Mouse (Mus musculus) embryo, embryonic 11.5 days (tissue): ENCODE results near the gene Mapk9.
A peak's percentile ranks its signal among the peaks of the same experiment; 100 is the strongest.
"Not testable (repeated sequence)": the region's sequence is repeated elsewhere in the genome, so short reads cannot be mapped to it uniquely, and the experiment has no call there.

ENCODE experiments used
- DNase-seq: peaks from one replicate; pipeline ENCODE4 v3.0.0-alpha.2; 2012; ENCODE audit warnings: low read depth, low spot score

Gene Mapk9

DNA sequence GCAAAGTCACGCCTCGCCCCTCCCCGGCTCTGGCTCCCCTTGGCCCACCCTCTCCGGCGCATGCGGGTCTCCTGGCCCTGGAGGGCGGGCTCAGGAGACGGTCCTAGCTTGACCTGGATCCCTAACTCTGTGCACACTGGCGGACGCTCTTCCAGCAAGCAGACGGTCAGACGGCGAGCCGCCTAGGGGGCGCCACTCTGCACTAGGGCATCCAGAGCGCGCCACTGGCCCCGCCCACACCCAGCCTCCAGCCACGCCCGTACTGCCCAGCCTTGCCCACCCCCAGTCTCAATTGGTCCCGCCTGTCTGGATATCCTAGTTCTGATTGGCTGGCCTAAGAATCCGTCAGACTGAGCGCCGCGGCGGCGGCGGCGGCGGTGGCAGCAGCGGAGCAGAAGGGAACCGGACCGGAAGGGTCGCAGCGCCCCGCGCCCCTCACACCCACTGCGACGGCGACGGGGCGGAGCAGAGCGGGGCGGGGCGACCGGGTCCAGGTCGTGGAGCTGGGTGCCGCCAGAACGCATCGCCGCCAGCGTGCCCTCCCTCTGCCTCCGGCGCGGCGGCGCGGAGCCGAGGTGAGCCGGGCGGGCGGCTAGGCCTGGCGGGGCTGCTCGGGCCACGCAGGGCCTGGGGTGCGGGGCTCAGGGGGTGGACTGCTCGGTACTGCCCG lies at the start of gene Mapk9:
Gene Mapk9 (plus strand): TSS at position 351 of the 670 bp plus-strand sequence.
- peak; percentile 95 for DNase-seq

DNA sequence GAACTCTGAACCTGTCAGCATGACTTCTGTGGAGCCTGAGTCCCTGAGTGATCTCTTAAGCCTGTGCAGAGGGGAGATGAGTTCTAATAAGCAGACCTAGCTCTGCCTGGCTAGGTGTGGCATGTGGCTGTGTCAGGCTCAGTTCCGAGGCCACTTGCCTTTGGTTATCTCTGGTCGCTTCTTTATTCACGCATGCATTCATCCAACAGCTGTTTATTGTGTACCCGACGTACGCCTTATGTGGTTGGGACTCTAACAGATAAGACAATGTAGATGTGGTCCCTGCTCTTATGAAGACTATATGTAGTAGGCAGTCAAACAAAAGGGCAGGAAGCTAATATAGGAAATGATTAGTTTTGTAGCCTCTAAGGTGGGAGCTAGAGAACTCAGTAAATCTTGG lies 47.6 kb upstream of the Mapk9 start:
- no peak for DNase-seq

DNA sequence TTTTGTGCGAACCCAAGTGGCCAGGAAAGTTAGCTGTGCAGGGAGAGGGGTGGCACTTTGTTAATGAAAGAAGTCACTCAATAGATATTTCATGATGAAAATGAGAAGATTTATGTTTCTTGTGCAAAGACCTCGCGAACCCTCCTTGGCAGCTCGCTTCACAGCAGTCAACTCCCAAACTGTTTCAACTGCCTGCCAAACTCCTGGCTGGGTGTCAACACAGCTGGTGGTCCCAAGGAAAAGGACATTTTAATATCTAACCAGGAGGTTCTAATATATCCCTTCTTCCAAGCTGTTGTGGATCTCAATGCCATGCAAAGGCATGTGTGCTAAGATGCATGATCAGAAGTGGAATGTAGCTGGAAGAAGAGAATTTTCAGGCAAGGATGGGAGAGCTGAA lies 45.0 kb upstream of the Mapk9 start:
- DNase-seq, result no peak

DNA sequence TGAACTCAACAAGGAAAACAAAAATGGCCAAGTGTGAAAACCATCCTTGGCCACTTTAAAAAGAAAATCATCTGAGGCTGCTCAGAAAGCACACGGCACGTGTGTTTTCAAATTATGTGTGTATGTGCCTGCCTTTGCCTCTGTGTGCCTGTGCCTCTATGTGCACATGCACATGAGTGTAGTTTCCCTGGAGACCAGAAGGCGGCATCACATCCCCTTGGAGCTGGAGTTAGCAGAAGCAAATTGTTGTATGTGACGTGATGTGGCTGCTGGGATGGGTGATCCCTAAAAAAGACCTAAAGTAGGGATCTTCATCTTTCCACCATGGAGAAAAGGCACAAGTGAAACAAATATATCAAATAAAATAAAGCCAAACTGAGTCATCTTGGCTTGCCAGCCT lies 42.8 kb upstream of the Mapk9 start:
- no peak for DNase-seq

DNA sequence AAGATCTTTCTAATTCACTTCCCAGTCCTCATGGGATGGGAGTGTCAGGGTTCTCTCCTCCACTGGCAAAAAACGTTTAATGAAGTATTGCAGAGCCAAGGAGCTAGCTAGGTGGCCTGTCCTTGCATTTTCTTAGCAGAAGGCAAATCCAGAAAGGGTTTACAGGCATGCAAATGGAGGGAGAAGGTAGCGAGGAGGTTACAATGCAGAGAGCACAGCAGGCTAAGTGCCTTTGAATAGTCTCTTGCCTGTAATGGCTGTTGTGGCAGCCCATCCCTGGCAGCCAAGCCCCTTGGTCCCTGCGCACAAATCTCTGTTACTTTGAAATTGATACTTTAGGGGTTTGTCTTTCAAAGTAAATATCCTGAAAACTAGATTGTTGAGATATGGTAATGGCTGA lies 40.3 kb upstream of the Mapk9 start:
- no peak for DNase-seq

DNA sequence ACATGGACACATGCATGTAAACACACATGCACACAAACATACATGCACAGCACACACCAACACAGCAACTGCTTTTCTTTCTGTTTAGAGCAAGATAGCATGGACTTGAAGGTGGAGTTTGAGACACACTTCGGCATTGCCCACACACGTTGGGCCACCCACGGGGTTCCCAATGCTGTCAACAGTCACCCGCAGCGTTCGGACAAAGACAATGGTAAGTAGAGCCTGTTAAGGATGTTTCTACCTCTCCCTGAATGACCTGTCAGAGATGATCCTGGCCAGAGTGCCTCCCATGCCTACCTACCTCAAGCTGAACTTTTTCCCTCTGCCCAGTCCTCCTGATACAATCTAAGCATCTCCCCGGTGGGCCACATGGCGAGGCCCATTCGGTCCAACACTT lies 37.6 kb upstream of the Mapk9 start:
- no peak for DNase-seq

DNA sequence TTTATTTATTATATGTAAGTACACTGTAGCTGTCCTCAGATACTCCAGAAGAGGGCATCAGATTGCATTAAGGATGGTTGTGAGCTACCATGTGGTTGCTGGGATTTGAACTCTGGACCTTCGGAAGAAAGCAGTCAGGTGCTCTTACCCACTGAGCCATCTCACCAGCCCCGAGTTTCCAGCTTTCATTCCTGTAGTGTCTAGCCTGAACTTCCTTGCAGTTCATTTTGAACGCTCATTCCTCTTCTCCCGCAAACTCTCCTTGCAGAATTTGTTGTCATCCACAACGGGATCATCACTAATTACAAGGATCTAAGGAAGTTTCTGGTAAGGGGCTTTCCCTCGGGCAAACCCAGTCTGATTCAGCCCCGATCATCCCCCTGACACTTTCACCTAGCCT lies 35.9 kb upstream of the Mapk9 start:
- DNase-seq, result not testable (repeated sequence)

DNA sequence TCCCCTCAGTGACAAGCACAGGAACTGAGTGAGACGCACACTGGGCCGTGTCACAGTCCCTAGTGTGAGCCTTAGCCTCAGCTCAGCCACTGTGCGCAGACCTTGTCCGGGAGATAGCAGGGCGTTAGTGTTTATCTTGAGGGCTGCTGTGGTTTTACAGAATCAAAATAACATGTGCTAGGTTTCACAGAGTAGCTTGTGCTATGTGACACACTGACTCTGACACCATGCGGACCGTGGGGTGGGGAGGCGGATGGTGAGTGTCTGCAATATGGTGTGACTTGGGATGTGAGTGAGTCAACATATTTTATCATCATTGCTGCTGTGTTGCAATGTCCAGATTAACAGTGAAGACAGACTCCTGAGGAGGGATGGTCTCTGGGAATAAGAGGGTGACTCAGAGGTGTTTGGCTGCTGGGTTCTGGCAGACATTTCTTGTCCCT lies 35.4 kb upstream of the Mapk9 start:
- no peak for DNase-seq

DNA sequence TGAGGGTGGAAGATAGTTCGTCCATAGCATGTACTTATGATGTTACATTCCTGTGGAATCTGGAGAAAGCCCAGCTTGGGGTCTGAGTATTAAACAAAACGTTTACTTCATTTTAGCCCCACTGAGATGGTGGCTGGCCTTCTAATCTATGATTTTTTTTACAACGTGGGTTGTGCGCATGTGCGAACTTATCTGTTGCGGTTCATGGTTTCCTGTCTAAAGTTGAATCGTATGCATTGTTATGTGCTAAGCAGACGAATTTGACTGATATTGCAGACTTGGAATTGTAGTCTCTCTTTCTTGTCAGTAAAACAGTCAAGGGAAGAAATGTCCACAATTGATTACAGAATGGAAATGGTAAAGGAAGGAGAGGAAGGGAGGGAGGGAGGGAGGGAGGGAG lies 34.7 kb upstream of the Mapk9 start:
- no peak for DNase-seq

DNA sequence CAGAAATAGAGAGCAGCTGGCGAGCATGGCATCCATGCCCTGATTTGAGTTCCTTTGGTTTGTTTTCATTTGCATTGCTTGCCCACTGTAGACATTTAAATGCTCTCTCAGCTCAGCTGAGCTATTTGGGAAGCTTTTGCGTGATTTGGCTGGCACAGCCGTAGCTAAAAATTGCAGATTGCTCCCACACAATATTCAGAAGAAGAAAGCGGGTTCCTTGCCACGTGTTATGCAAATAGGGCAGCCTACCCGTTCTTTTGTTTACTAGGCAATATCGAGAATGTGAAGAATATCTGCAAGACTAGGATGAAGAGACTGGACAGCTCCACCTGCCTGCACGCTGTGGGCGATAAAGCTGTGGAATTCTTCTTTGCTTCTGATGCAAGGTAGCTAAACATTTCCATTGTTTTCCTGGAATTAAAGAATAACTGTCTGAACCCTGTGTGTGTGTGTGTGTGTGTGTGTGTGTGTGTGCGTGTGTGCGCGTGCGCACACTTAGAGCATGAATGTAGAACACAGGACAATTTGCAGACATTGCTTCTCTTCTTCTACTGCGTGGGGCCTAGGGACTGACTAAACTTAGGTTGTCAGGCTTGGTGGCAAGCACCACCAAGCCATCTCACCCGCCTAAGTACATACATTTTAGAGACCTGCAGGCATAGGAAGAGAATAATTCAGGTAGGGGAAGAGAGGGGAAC lies 27.5 kb upstream of the Mapk9 start:
- DNase-seq, result no peak

DNA sequence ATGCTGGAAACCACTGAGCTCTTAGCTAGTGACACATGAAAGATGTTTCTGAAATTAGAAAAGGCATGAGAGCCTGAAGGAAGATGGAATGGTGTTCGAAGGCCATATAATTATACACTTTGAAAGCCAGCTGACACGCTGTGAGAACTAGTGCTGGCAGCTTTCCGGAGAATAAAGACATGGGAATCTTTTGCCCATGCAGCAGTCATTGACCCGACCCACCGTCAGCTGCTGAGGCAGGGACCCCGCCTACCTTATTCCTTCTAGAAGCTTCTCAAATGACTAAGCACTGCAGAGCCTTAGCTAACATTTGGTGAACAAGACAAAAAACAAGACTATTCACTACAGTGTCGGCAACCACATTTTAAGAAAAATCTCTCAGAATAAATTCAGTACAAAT lies 26.9 kb upstream of the Mapk9 start:
- no peak for DNase-seq

DNA sequence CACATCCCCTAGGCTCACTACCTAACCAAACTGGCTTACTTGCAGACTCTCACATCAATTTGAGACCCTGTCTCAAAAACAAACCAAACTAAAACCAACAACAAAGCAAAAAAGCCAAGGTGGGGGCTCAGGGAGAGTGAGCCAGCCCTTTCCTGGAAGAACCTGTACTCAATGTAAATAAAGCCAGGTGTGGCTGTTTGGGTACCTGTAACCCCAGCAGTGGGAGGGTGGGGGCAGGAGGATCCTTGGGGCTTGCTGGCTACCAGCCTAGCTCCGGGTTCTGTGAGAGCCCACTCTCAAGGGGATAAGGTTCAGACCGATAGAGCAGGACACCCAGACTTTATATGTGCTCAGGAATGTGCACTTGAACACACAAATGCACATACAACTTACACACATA lies 25.6 kb upstream of the Mapk9 start:
- no peak for DNase-seq

DNA sequence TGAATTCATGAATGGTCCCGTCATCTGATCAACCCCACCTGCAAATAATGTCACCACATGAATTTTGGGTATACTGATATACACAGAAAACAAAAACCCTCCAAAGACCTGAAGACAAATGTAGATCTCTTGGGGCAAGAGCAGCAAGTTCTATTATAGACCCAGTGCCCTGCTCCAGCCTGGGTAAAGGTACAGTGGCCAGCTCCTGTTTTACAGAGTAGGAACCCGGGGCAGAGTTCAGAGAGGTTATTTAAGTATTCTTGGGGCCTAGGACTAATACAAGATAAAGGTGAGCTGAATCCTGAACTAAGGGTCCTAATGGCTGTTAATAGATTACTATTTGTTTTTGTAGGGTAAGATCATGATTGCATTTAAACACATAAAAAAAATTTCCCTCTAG lies 25.0 kb upstream of the Mapk9 start:
- DNase-seq, result no peak

DNA sequence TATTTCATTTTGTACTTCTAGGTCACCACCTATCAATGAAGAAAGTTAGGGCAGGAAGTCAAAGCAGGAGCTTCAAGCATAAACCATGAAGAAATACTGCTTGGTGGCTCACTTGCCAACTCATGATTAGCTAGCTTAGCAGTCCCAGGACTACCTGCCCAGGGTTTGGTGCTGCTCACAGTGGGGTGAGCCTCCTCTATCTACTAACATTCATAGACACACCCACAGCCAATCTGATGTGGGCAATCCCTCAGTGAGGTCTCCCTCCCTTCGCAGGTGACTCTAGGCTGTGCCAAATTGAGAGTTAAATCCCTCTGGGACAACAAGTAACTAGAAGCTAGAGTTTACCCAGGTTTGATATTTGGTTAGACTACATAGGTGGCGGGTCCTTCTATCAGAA lies 24.2 kb upstream of the Mapk9 start:
- DNase-seq, result no peak

DNA sequence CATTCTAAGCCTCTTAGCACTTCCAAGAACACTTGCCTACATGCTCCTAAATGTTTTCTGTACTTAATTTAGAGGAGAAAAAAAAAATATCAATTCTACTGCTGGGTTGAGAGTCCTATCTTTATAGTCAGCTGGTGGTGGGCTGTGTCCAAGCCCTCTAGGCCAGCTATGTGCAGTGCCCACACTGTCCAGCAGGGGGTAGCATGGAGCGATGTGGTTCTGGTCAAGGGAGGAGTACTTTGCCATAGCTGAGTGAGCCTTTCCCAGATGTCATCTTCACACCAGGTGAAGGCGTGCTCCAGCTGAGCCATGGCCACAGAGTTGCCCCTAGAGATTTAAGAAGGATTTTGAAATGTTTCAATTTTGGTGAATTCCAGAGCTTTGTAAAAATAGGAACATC lies 21.7 kb upstream of the Mapk9 start:
- peak; percentile 31 for DNase-seq

DNA sequence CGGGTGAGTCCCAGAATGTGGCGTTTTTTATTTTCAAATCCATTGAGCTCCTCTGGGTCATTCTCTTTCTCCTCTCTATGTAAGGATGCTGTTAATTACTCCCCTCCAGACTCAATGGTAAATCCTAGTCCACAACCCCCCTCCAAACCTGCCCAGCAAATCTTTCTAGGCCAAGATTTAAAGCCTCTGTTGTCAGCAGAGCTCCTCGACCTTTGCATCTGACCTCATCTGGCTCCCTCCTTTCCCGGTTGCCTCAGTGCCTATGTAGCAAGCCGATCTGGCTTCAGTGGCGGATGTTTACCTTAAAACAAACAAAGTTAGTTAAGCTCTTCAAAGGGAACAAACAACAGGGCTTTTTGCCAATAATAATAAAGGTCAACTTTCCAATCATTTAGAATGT lies 19.3 kb upstream of the Mapk9 start:
- no peak for DNase-seq

DNA sequence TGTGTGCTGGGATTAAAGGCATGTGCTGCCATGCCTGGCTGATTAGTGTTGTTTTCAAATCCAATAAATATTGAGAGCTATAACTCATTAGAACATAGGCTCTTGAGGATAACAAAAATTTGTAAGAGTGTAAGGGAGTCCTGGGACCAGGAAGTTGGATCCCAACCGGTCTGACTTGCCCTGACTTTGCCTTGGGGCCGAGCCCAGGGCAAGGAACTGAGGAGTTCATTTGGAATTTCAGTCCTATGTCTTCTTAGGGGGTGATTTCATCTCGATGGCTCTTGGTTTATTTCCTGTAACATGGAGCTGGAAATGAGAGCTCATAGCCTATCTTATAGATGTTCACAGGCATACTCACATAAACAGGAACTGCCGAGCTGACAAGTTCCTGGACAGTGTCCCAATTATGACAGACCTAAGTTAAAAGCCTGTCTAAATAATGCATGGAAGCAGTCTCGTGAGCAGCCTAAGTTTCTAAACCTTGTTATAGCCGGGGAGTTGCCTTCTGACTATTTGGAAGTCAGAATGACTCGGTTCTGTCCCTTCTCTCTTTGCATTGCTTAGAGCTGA lies 17.3 kb upstream of the Mapk9 start:
- DNase-seq, result no peak

DNA sequence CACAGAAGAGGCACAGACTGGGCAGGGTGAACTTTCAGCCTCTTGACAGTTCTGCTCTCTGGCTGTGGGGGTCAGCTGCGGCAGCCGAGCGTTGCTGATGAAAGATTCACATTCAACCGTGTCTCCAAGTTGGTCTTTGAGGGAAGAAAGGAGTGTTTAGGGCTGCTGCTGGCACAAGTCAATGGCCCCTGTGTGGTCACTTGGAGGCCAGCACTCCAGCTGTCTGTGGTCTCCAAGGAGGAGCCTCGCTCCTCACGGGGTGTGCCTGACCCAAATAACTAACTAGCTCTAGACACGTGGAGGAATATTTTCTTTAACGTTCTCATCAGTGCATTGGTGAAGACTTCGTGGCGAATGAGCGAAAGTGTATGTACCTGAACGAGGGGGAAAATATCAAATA lies 14.6 kb upstream of the Mapk9 start:
- DNase-seq, result no peak

DNA sequence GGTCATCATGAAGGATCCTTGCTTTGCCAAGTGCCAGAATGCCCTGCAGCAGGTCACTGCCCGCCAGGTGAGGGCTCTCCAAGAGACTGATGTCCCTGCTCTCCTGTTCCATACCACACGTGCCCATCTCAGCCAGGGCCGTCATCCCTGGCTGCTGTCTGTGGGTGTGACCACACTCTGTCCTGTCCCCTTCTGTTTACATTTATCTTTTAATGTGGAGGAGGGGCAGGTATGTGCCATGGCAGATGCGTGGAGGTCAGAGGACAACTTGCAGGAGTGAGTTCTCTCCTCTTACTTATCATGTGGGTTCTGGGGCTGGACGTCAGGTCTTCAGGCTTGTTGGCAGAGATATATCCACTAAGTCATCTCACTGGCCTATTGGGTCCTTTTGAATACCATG lies 13.6 kb upstream of the Mapk9 start:
- DNase-seq, result no peak

DNA sequence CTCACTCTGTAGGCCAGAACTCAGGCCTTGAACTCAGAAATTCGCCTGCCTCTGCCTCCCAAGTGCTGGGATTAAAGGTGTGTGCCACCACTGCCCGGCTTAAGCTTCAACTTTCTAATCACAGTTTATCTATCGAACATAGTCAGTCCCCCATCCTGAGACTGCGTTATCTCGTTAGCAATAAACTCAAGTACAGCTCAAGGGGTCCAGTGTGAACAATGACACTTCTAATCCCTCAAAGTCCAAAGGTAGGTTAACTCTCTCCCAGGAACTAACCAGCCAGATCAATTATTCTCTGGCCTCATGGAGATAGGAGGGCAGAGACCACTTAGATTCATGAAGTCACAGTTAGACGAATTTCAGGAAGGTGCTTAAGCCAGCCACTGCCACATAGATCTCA lies 12.3 kb upstream of the Mapk9 start:
- no peak for DNase-seq

DNA sequence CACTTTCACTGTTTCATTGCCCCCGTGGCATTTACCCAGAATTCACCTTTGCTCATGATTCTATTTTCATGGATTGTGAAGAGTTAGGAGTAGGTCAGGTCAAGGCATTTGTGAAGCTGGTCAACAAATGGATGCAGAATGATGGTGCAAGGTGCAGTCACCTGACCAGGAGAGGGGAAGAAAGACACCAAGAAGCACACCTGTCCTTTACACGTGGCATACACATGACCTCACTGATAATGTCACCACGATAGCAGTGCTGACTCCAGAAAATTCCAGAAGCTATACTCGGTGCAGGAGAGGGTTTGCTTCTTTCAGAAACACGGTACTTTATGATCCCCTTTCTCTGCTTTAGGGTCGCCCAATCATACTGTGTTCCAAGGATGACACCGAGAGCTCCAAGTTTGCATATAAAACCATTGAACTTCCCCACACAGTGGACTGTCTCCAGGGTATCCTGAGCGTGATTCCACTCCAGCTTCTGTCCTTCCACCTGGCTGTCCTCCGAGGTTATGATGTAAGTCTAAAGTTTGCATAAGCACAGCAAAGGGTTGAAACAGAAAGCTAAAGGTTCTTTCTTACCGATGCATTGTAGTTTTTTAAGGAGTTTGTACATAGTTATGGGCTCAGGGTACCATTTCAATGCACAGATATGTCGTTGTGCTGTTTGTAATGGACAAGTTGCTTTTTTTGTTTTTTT lies 11.1 kb upstream of the Mapk9 start:
- DNase-seq, result no peak

DNA sequence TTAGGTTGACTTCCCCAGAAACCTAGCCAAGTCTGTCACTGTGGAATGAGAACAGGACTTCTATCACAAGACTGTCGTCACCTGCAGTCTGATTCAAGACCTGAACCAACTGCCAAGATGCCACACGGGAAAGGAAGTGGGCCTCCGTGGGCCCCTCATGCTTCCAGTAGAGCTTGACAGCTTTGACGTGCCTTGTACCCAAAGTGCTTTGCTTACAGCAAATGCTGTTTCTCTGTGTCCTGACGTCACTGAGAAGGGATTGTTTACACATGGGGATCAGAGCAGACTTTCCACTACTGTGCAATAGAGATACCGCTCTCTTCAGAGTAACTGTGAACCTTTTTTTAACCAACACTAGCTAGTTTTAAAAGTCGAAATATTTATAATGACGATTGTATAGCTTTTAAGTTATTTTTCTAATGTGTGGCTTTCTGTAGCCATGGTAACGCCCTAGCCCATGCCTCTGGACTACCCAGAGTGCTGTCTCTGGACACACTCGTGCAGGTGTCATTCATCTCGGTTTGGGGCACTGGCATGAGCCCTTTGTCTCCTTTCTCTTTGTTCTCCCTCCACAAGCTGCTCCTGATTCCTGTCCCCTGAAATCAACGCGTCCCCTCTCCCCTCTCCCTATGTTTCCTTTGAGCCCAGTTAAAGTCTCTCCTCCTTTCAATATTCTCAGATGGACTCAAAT lies 8.7 kb upstream of the Mapk9 start:
- DNase-seq, result no peak
